Mouse (Mus musculus) gastrocnemius, adult 2 months (tissue): ENCODE results near the gene Rpl35. TPM values are rescaled to one million over a fixed set of nuclear protein-coding genes. Genes with fewer than 3 reads are reported as not detected.

Experiments used
- DNase-seq: peaks from one replicate; pipeline ENCODE4 v3.0.0; 2022
- H3K27ac ChIP-seq: fragments of 200-600 bp; 2 replicates; pipeline ENCODE4 v1.8.1; 2022; ENCODE audit warnings: mild to moderate bottlenecking
- H3K4me3 ChIP-seq: fragments of 200-600 bp; 2 replicates; pipeline ENCODE4 v1.8.1; 2022; ENCODE audit warnings: mild to moderate bottlenecking, moderate library complexity
- CTCF ChIP-seq: fragments of 200-600 bp; IDR thresholded peaks from 2 replicates; pipeline ENCODE4 v1.8.1; 2022; ENCODE audit warnings: antibody characterized with exemption, mild to moderate bottlenecking, moderate library complexity
- intact Hi-C: fragments of 180-260 bp; cut with DNase I; formaldehyde crosslinking; loops from one replicate; pipeline ENCODE4 v1.15.1; 2025
- total RNA-seq, 2 experiments: library from RNA; stranded (reverse); gene quantifications; 2 replicates each; pipeline ENCODE4 v1.2.3; 2021

Gene Rpl35
- total RNA-seq, 2 experiments from 2014 or later: 264 to 300 TPM

DNA sequence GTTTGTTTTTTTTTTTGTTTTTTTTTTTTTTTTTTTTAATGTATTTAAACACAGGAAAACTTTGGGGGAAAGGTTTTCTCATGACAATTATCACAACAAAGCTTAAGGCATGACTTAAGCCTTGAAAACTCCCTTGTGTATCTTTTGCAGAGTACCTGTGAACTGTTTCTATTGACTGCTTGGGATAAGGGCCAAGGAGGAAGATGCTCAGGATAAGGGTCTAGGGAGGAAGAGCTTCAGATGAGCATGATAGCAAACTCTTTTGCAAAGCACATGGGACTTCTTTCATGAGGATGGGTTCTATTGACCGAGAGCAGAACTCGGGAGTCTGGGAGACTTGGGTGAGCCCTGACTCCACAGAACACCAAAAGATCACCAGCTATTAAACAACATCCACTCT, 35.8 kb downstream of the Rpl35 start:
- DNase-seq: no peak
- intact Hi-C loops: no loop called here

DNA sequence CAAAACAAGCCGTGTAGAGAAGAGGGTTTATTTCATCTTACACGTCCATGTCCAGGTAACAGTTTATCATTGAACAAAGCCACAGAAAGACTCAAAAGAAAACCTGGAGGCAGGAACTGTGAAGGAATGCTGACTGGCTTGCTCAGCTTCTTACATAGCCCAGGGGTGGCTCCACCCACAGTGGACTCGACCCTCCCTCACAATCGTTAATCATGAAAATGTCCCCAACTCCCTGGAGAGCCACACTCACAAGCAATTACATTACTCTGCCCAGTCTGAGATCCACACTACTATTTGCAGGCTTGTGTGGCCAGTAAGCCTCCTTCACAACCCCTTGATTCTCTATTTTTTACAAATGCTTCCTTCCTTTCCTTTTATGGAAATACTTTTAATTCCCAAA, 41.2 kb downstream of the Rpl35 start:
- TF ChIP-seq CTCF: no peak
- Histone ChIP-seq H3K4me3 (no peak overlapping the region), H3K27ac (no peak overlapping the region)

More for the DNA sequence above, 35.8 kb downstream of the Rpl35 start:
- no peak for TF ChIP-seq CTCF
- Histone ChIP-seq H3K4me3 (no peak overlapping the region), H3K27ac (no peak overlapping the region)

DNA sequence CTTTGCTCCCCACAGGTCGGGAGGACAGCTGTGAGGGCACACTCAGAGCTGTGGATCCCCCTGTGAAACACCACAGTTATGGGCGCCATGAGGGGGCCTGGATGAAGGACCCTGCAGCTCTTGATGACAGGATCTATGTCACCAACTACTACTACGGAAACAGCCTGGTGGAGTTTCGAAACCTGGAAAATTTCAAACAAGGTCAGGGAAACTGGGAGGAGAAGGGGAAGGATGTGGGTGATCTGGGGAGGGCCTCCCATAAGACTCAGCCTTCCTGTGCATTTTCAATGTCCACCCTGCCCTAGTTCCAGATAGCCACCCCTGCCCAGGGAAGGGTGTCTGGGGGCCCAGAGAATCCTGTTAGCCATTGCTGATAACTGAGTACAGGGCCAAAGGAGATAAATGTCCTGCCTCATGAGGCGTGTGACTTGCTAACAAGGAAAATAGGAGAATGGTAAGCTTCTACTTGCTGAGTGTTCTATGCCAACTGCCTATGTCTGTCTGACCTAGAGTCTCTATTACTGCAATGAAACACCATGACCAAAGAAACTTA, 47.7 kb downstream of the Rpl35 start:
- intact Hi-C loops: no loop called here
- Histone ChIP-seq H3K27ac (no peak overlapping the region), H3K4me3 (no peak overlapping the region)
- no peak for TF ChIP-seq CTCF
- no peak for DNase-seq

More for the DNA sequence above, 41.2 kb downstream of the Rpl35 start:
- no peak for DNase-seq
- intact Hi-C loops: no loop called here

DNA sequence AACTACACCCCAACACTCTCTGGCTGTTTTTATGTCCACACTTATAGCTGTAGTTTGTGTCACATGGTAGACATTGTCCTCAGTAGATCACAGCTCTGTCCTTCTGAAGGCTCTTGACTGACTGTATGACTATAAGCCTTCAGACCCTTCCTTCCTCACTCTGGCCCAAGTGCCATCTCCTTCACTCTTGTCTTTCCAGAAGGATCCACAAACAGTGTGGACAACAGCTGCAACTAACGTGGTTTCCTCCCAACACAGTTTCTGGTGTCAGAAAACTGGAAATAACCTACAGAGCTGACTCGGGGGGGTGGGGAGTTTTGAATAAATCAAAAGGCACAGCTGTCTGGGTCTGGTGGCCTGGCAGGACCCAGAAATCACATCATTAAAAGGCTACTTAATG, 49.4 kb downstream of the Rpl35 start:
- TF ChIP-seq CTCF: no peak
- Histone ChIP-seq H3K27ac (peak overlapping the region; percentile 28), H3K4me3 (no peak overlapping the region)
- no peak for DNase-seq
- intact Hi-C loops: no loop called here

DNA sequence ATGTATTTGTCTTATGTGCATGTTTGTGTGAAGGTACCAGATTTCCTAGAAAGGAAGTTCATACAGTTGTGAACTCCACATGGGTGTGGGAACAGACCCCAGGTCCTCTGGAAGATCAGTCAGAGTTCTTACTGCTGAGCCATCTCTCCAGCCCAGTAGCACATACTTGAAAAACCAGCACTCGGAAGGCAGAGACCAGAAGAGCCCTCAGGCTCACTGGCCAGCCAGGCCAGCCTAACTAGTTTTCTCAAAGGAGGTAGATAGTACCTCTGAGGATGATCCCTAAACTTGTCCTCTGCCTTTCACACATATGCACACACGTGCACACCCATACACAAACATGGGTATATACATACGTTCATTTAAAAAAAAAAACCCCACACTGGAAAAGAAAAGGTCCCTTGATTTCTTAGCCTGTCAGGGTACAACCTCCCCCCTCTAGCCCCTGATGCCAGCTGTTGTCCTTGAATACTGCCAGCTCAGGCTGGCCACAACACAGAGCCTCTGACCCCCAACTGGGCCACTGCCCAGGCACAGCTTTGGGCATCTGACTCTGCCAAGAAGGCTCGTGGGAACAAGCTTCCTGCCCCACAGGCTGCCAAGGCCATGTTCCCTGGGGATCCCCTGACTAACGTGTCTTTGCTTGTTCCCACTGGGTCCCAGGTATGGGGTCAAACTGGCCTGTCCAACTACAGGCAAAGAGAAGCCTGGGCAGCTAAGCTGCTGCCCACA, 52.1 kb downstream of the Rpl35 start:
- Histone ChIP-seq H3K4me3 (no peak overlapping the region), H3K27ac (peak overlapping the region; percentile 76)
- intact Hi-C loops: no loop called here
- no peak for TF ChIP-seq CTCF
- DNase-seq: peak; percentile 93

Other genes starting within 250 kb of the Rpl35 start
- 1 to 10 TPM; 3.4 to 4.8 TPM for gene Nr6a1, start 77.9 kb downstream of the Rpl35 start, total RNA-seq
- gene Olfml2a, start 73.6 kb downstream of the Rpl35 start, total RNA-seq: 1 to 10 TPM; 4.2 to 6.6 TPM
- under 1 TPM in 1 of 2 experiments, not detected in 1; 0.08 TPM for gene Wdr38, start 8.1 kb downstream of the Rpl35 start, total RNA-seq
- gene Arpc5l, start 276 bp downstream of the Rpl35 start, total RNA-seq: 100 to 1,000 TPM; 109 to 118 TPM
- gene Golga1, start 59.9 kb upstream of the Rpl35 start, total RNA-seq: 10 to 100 TPM; 12.9 to 13.9 TPM
- 1 to 10 TPM; 2.7 to 3.0 TPM for gene Scai, start 185.1 kb upstream of the Rpl35 start, total RNA-seq
- 10 to 100 TPM; 58.7 to 68.5 TPM for gene Ppp6c, start 220.8 kb upstream of the Rpl35 start, total RNA-seq